Mouse (Mus musculus): ENCODE measurements around the gene Phf21b.
"Not testable (repeated sequence)": the region's sequence is repeated elsewhere in the genome, so short reads cannot be mapped to it uniquely, and the experiment has no call there.

Gene Phf21b

GRCm38 (mm10) chr15:84772191-84773111 lies 83.4 kb downstream of the Phf21b start:
- DNase-seq = no peak

- DNase-seq = no peak
Measured at GRCm38 (mm10) chr15:84769641-84770341, 86.1 kb downstream of the Phf21b start.

GRCm38 (mm10) chr15:84768531-84768930 lies 87.3 kb downstream of the Phf21b start:
- not testable (repeated sequence) for DNase-seq

- DNase-seq = no peak
Measured at GRCm38 (mm10) chr15:84766621-84767020, 89.2 kb downstream of the Phf21b start.

GRCm38 (mm10) chr15:84763423-84763812 lies 92.4 kb downstream of the Phf21b start:
- DNase-seq = no peak

GRCm38 (mm10) chr15:84762712-84763422 lies 93.0 kb downstream of the Phf21b start:
- DNase-seq = no peak

GRCm38 (mm10) chr15:84758493-84758892 lies 97.4 kb downstream of the Phf21b start:
- DNase-seq = no peak

GRCm38 (mm10) chr15:84756426-84756825 lies 99.4 kb downstream of the Phf21b start:
- DNase-seq = no peak

GRCm38 (mm10) chr15:84754987-84755386 lies 100.9 kb downstream of the Phf21b start:
- DNase-seq = peak; percentile 32

GRCm38 (mm10) chr15:84745831-84746230 lies 110.0 kb downstream of the Phf21b start:
- DNase-seq = no peak

GRCm38 (mm10) chr15:84744308-84744707 lies 111.5 kb downstream of the Phf21b start:
- no peak for DNase-seq

- DNase-seq = no peak
Measured at GRCm38 (mm10) chr15:84743347-84743746, 112.5 kb downstream of the Phf21b start.

GRCm38 (mm10) chr15:84741573-84741972 lies 114.3 kb downstream of the Phf21b start:
- no peak for DNase-seq

GRCm38 (mm10) chr15:84738246-84738645 lies 117.6 kb downstream of the Phf21b start:
- no peak for DNase-seq

- no peak for DNase-seq
Measured at GRCm38 (mm10) chr15:84736994-84737346, 118.9 kb downstream of the Phf21b start.

GRCm38 (mm10) chr15:84736346-84736993 lies 119.4 kb downstream of the Phf21b start:
- no peak for DNase-seq
